Mouse (Mus musculus) heart, embryonic 12.5 days (tissue): ENCODE measurements at regions not wholly inside any gene's neighbourhood (a gene's known extent, or its start where the extent isn't known, plus 50 kb on each side); places are given as distances from the start of the nearest gene placed in this dataset.

ENCODE experiments used
- ATAC-seq: fragments of 200-750 bp; cut with Nextera tagmentation; 2 replicates; pipeline ENCODE4 v1.8.0; 2017; ENCODE audit warnings: moderate TSS enrichment, moderate library complexity; ENCODE audit not compliant: insufficient number of reproducible peaks, low FRiP score
- H3K27ac ChIP-seq: fragments of 300-500 bp; sonication (generic); 2 replicates; pipeline ENCODE4 v1.5.1; 2016; ENCODE audit warnings: mild to moderate bottlenecking, moderate library complexity; ENCODE audit not compliant: poor library complexity, severe bottlenecking
- H3K27me3 ChIP-seq: fragments of 300-500 bp; sonication (generic); replicated peaks from 2 replicates; pipeline ENCODE4 v1.6.1; 2016; ENCODE audit warnings: mild to moderate bottlenecking, moderate library complexity
- H3K36me3 ChIP-seq: fragments of 300-500 bp; sonication (generic); 2 replicates; pipeline ENCODE4 v1.6.1; 2016; ENCODE audit warnings: mild to moderate bottlenecking, moderate library complexity
- H3K4me1 ChIP-seq: fragments of 300-500 bp; sonication (generic); replicated peaks from 2 replicates; pipeline ENCODE4 v1.6.1; 2016; ENCODE audit warnings: mild to moderate bottlenecking
- H3K4me2 ChIP-seq: fragments of 300-500 bp; sonication (generic); 2 replicates; pipeline ENCODE4 v1.6.1; 2016; ENCODE audit warnings: mild to moderate bottlenecking, moderate library complexity
- H3K4me3 ChIP-seq: fragments of 300-500 bp; sonication (generic); 2 replicates; pipeline ENCODE4 v1.5.1; 2016; ENCODE audit warnings: mild to moderate bottlenecking
- H3K9ac ChIP-seq: fragments of 300-500 bp; sonication (generic); 2 replicates; pipeline ENCODE4 v1.6.1; 2016; ENCODE audit warnings: mild to moderate bottlenecking, moderate library complexity
- H3K9me3 ChIP-seq: fragments of 300-500 bp; sonication (generic); replicated peaks from 2 replicates; pipeline ENCODE4 v1.6.1; 2016; ENCODE audit warnings: mild to moderate bottlenecking, moderate library complexity
- WGBS: fragments of 180-500 bp; shearing (Covaris S2); methylation state at CpG from one replicate; pipeline ENCODE4 v1.1.7; 2016; 5-methylcytosine and 5-hydroxymethylcytosine counted together

DNA sequence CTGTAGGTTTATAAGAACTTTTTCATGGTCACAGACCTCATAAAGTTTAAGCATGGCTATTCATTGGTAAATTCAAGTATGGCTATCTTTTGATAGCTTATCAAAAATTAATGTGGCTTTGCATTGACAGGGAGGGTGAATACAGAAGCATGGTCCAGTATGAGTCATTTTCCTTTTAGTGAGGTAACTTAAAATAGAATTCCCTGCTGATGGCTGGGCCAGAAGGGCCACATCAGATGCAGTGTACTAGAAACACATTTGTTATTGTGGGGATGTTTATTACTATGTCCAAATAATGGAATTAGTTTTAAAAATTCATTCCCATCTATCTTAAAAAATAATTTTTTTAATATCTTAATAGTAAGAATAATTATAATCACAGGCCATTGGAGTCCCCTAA lies 213.4 kb upstream of the Chrm2 start:
- no peak for ATAC-seq
- Histone ChIP-seq H3K27me3 (no peaks in the 10 kb centered on the region), H3K27ac (no peak overlapping the region), H3K36me3 (no peaks in the 10 kb centered on the region), H3K9ac (no peak overlapping the region), H3K4me1 (no peaks in the 10 kb centered on the region), H3K4me2 (no peak overlapping the region), H3K4me3 (no peak overlapping the region), H3K9me3 (no peaks in the 10 kb centered on the region)

DNA sequence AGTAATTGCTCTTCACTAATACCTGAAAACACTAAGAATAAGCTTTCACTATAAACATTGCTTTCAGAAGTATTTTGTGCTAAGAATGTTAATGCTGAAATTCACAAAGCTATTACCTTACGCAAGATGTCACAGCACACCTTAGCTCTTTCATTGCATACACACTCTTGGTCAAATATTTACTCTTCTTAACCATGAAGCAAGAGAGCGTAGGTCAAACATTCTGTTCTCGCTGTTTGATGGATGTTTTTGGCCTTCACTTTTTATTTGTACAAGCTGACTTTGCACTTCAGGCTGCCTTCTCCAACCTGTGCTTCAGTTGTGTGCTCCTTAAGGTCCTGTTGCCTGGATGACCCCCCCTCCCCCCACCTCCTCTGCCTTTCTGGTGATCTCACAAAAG lies 212.8 kb upstream of the Chrm2 start:
- 81% methylated on average over 3 of the region's 3 CpGs for WGBS
- no peaks in the 10 kb centered on the region for H3K27me3 ChIP-seq
- H3K4me3 ChIP-seq, result no peak overlapping the region
- H3K4me2 ChIP-seq, result no peak overlapping the region
- ATAC-seq, result no peak
- H3K4me1 ChIP-seq, result no peaks in the 10 kb centered on the region
- H3K9me3 ChIP-seq, result no peaks in the 10 kb centered on the region
- H3K9ac ChIP-seq, result no peak overlapping the region
- no peaks in the 10 kb centered on the region for H3K36me3 ChIP-seq
- H3K27ac ChIP-seq, result no peak overlapping the region

DNA sequence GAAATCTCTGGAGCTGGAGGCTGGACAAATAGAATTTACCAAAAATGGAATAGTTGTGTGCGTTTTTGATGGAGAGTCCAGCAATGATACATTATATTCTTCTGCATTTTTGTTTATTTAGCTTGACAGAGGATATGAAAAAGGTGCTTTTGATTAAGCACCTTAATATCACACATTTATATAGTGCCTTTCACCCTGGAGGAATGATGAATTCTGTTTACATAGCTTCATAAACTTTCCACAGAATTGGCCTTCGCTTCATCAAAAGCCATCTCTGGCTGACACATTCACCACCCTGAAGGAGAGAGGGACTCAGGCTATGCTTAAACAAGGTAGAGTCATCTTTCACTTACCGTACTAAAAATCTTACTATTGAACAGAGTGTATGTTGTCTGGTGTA lies 208.0 kb upstream of the Chrm2 start:
- H3K4me1 ChIP-seq, result 0 out of 2 replicates have a peak, but pooled peaks cover 4% of the 10 kb centered on the region
- ATAC-seq, result no peak
- no peak overlapping the region for H3K4me2 ChIP-seq
- H3K9ac ChIP-seq, result no peak overlapping the region
- H3K4me3 ChIP-seq, result no peak overlapping the region
- no peaks in the 10 kb centered on the region for H3K9me3 ChIP-seq
- H3K27me3 ChIP-seq, result no peaks in the 10 kb centered on the region
- no peak overlapping the region for H3K27ac ChIP-seq
- 80% methylated on average over 3 of the region's 3 CpGs for WGBS
- H3K36me3 ChIP-seq, result no peaks in the 10 kb centered on the region

GRCm38 (mm10) chr6:36182698-36183097 lies 205.2 kb upstream of the Chrm2 start:
- H3K9me3 ChIP-seq, result no peaks in the 10 kb centered on the region
- no peaks in the 10 kb centered on the region for H3K36me3 ChIP-seq
- no peak overlapping the region for H3K9ac ChIP-seq
- WGBS, result 63% methylated on average over 1 of the region's 1 CpGs
- no peaks in the 10 kb centered on the region for H3K27me3 ChIP-seq
- H3K4me3 ChIP-seq, result no peak overlapping the region
- H3K4me1 ChIP-seq, result 0 out of 2 replicates have a peak, but pooled peaks cover 4% of the 10 kb centered on the region
- H3K27ac ChIP-seq, result no peak overlapping the region
- ATAC-seq, result no peak
- H3K4me2 ChIP-seq, result no peak overlapping the region

DNA sequence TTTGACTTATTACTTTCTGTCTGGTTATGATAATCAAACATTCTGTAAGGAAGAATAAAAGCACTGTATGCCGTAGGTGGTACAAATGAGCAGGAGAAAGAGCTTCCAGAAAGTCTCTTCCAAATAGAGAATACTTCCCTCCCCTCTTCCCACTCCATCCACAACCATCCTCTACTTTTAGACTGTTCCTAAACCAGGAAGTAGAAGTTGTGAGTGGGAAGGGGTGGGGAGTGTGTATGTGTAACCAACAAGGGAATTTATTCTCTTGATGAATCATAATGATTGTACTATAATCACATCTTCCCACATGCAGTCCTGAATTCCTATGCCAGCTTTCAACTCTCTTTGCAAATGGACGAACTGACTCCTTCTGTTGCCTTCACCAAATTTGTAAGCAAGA lies 181.2 kb upstream of the Chrm2 start:
- no peak for ATAC-seq
- Histone ChIP-seq H3K9me3 (no peaks in the 10 kb centered on the region), H3K27ac (no peak overlapping the region), H3K36me3 (no peaks in the 10 kb centered on the region), H3K4me2 (no peak overlapping the region), H3K27me3 (no peaks in the 10 kb centered on the region), H3K9ac (no peak overlapping the region), H3K4me1 (no peaks in the 10 kb centered on the region), H3K4me3 (no peak overlapping the region)
- WGBS, result 69% methylated on average over 2 of the region's 2 CpGs

DNA sequence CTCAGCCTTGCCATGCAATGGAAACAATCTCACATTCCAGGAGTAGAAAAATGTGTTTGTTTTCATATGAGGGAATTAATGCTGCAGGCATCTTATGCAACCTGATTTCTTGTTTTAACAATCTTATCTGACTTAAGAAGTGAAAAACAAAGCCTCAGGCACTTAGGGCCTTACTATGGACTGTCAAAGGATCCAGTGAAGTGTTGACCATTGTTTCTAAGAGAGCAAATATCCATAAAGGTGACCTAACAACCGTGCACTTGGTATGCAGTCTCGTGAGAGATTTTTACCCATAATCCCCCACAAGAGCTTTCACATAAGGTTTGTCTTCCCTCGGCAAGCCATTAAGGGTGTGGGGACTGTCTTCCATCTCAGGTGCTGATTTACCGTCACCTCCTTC lies 166.6 kb upstream of the Chrm2 start:
- ATAC-seq, result no peak
- WGBS, result 72% methylated on average over 4 of the region's 4 CpGs
- H3K9me3 ChIP-seq, result no peaks in the 10 kb centered on the region

DNA sequence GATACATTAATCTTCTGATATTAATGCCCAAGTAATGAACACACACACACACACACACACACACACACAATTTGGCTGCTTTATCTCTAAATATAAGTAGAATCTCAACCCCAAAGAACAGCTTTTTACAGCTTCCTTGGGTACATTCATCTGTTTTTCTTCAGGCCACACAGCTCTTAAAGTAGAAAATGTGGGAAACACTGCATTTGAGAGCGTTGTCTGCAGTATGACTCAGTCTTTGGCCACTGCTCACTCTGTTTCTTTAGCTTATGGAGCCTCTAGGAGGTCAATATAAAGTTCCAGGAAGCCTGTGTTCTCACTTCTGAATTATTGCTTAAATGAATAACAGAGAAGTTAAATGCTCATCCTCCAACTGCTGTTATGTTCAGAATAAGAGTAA lies 153.4 kb upstream of the Chrm2 start:
- Histone ChIP-seq H3K36me3 (no peaks in the 10 kb centered on the region), H3K9ac (no peak overlapping the region), H3K4me3 (no peak overlapping the region), H3K9me3 (no peaks in the 10 kb centered on the region), H3K27me3 (no peaks in the 10 kb centered on the region), H3K4me2 (no peak overlapping the region), H3K4me1 (no peaks in the 10 kb centered on the region), H3K27ac (no peak overlapping the region)
- 57% methylated on average over 1 of the region's 1 CpGs for WGBS
- ATAC-seq, result no peak

More for the DNA sequence above, 166.6 kb upstream of the Chrm2 start:
- no peak overlapping the region for H3K4me2 ChIP-seq
- H3K4me3 ChIP-seq, result no peak overlapping the region
- H3K4me1 ChIP-seq, result no peaks in the 10 kb centered on the region
- no peak overlapping the region for H3K27ac ChIP-seq
- no peak overlapping the region for H3K9ac ChIP-seq
- H3K27me3 ChIP-seq, result no peaks in the 10 kb centered on the region
- no peaks in the 10 kb centered on the region for H3K36me3 ChIP-seq

DNA sequence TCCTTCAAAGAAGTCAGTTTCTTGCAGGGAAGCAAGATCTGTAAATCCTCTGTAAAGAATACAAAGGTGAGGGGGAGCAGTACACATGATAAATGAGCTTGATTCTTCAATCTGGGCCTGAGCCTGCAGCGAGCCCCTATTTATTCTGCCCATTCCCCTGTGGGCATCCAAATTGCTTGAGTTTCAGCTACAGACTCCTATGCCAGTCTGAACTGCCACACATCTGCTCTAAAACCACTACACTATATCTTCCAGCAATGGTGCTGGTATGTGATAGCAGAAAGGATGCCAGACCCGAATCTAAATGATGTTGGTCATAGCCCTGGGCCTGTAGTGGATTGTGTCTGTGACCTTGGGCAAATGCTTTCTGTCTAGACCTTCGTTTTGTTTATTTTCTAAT lies 140.9 kb upstream of the Chrm2 start:
- H3K9ac ChIP-seq, result no peak overlapping the region
- no peak overlapping the region for H3K27ac ChIP-seq
- H3K36me3 ChIP-seq, result no peaks in the 10 kb centered on the region
- no peak overlapping the region for H3K4me2 ChIP-seq
- H3K4me3 ChIP-seq, result no peak overlapping the region
- no peaks in the 10 kb centered on the region for H3K27me3 ChIP-seq
- H3K4me1 ChIP-seq, result no peaks in the 10 kb centered on the region
- H3K9me3 ChIP-seq, result no peaks in the 10 kb centered on the region
- 56% methylated on average over 3 of the region's 3 CpGs for WGBS
- no peak for ATAC-seq

DNA sequence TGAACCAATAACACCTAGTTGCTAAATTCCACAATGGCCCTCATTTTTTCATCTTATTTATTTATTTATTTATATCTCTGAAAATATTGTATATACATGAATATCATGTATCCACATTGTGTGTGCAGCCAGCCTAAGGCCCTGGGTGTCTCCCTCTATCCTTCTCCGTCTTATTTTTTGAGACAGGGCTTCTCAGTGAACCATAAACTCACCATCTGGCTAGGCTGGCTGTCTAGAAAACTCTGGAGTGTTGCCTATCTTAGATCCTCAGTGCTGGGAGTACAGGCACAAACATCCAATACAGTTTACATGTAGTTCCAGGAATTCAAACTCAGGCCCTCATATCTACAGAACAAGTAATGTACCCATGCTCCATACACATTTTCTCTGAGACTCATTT lies 139.7 kb upstream of the Chrm2 start:
- no peaks in the 10 kb centered on the region for H3K9me3 ChIP-seq
- H3K27me3 ChIP-seq, result no peaks in the 10 kb centered on the region
- no peaks in the 10 kb centered on the region for H3K4me1 ChIP-seq
- H3K27ac ChIP-seq, result no peak overlapping the region
- no peak for ATAC-seq
- WGBS, result 81% methylated on average over 1 of the region's 1 CpGs
- H3K4me2 ChIP-seq, result no peak overlapping the region
- H3K4me3 ChIP-seq, result no peak overlapping the region
- no peak overlapping the region for H3K9ac ChIP-seq
- H3K36me3 ChIP-seq, result no peaks in the 10 kb centered on the region

DNA sequence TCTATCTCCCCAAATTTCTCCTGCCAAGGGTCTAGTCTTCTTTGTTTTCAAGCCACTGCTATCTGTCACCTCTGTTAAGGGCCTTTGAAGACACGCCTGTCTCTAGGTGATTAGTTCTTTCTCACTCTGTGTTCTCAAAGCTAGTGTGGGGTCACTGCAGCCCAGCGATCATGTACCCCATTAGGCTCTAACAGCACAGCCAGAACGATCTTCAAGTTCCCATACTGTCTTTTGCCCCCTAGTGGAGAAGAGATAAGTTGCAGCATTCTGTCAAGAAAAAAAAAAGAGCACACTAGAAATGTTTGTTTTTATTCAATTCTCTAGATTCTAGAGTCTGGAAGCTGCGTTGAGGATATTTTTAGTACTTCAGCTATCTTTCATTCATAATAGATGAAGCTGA lies 138.8 kb upstream of the Chrm2 start:
- H3K27ac ChIP-seq, result no peak overlapping the region
- H3K4me3 ChIP-seq, result no peak overlapping the region
- no peaks in the 10 kb centered on the region for H3K27me3 ChIP-seq
- no peak overlapping the region for H3K4me2 ChIP-seq
- 22% methylated on average over 4 of the region's 4 CpGs for WGBS
- no peak overlapping the region for H3K9ac ChIP-seq
- H3K36me3 ChIP-seq, result no peaks in the 10 kb centered on the region
- H3K4me1 ChIP-seq, result no peaks in the 10 kb centered on the region
- no peak for ATAC-seq
- H3K9me3 ChIP-seq, result no peaks in the 10 kb centered on the region

DNA sequence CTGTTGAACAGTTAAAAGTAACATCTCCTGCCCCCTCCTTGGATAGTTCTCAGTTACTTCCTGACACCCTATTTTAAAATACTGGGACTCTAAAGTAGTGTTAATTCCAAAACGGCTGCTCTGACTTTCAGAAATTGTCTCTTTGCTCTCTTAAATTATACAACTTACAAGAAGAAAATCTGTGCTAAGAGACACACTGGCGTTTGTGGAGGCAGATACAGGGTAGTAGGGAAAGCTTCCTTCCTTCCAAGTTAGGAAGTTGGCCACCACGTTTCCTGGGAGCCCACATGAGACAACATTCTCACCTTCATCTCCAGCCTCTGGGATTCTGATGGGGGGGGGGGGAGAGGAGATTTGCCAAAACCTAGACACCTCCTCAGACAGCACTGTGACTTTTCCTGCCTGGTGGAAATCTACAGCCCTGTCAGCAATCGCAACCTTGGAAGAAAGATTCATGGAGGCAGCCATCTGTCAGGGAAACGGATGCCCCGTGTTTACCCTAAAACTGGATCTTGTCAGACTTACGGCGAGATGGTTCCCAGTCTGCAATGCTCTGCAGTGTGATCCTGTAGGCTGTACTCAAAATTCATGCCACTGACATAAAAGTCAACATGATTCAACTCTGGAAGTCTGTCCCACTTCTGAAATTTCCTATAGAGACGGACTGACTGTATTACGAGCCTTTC lies 121.0 kb upstream of the Chrm2 start:
- Histone ChIP-seq H3K4me3 (no peak overlapping the region), H3K36me3 (no peaks in the 10 kb centered on the region), H3K27ac (no peak overlapping the region), H3K4me1 (no peaks in the 10 kb centered on the region), H3K27me3 (no peaks in the 10 kb centered on the region), H3K4me2 (no peak overlapping the region), H3K9me3 (no peaks in the 10 kb centered on the region), H3K9ac (no peak overlapping the region)
- 73% methylated on average over 10 of the region's 10 CpGs for WGBS
- no peak for ATAC-seq

GRCm38 (mm10) chr6:36286664-36287063 lies 101.2 kb upstream of the Chrm2 start:
- no peaks in the 10 kb centered on the region for H3K9me3 ChIP-seq
- no peaks in the 10 kb centered on the region for H3K4me1 ChIP-seq
- H3K4me2 ChIP-seq, result no peak overlapping the region
- no peak for ATAC-seq
- no peak overlapping the region for H3K9ac ChIP-seq
- H3K27me3 ChIP-seq, result no peaks in the 10 kb centered on the region
- no peaks in the 10 kb centered on the region for H3K36me3 ChIP-seq
- H3K4me3 ChIP-seq, result no peak overlapping the region
- H3K27ac ChIP-seq, result no peak overlapping the region
- 71% methylated on average over 10 of the region's 10 CpGs for WGBS
